Mouse (Mus musculus): Measurements from ENCODE around the gene Hsdl2. TPM values are rescaled to one million over a fixed set of nuclear protein-coding genes. Genes with fewer than 3 reads are reported as not detected.
"Not testable (repeated sequence)": the region's sequence is repeated elsewhere in the genome, so short reads cannot be mapped to it uniquely, and the experiment has no call there.

The Hsdl2 gene
- total and polyA plus RNA-seq, 3 experiments = 1.9 to 25.0 (median 18.5) TPM

GRCm38 (mm10) chr4:59558096-59558720 is 23.2 kb upstream of the Hsdl2 start:
- TF ChIP-seq POLR2AphosphoS5 (IDR thresholded peaks at IDR 0.05; ENCODE audit: insufficient replicate concordance, low read depth, low read length) (no peak), GATA1 (IDR thresholded peaks at IDR 0.05; ENCODE audit: borderline replicate concordance, low read length) (no peak), GATA2 (IDR thresholded peaks at IDR 0.05; ENCODE audit: borderline replicate concordance, low read depth, low read length) (no peak), CTCF (IDR thresholded peaks at IDR 0.05; ENCODE audit: low read depth, low read length) (no peak), TAL1 (conservative IDR thresholded peaks at IDR 0.05; ENCODE audit: low read depth, low read length) (no peak)
- H3K4me1 ChIP-seq (ENCODE audit: insufficient read depth, low read depth, low read length) = peaks cover 14% of the 10 kb centered on the region
- no peak overlapping the region for H3K4me3 ChIP-seq (ENCODE audit: low read depth, low read length)
- H3K9me3 ChIP-seq (replicated peaks) = no peaks in the 10 kb centered on the region
- DNase-seq (ENCODE audit: low spot score) = no peak
- no peak for ATAC-seq (ENCODE audit: extremely low read depth, insufficient number of reproducible peaks, low FRiP score, poor library complexity, severe bottlenecking)
- no peaks in the 10 kb centered on the region; the same call in 1 of the 2 replicates for H3K27me3 ChIP-seq (ENCODE audit: insufficient read depth, low read length)
- no peaks in the 10 kb centered on the region for H3K36me3 ChIP-seq (replicated peaks)

DNA sequence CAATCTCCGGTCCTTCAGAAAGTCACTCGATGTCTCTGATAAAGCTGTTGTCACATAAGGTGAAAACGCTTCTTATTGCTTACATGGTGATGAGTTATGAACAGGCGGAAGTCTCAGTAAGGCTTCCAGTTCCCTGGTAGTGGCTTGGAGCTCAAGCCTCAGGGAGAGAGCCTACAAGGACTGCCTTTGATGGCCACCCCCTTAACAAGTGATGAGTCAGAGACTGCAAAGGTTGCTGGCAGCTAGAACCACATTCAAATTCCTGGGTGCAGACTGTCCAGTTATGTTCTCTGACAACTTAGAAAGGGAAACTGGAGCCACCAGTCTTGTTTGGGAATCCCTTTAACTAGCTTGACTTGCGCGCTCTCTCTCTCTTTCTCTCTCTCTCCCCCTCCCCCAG is 21.2 kb upstream of the Hsdl2 start:
- Histone ChIP-seq H3K4me3 (ENCODE audit: low read depth, low read length) (no peak overlapping the region), H3K27me3 (ENCODE audit: insufficient read depth, low read length) (no peaks in the 10 kb centered on the region; the same call in 1 of the 2 replicates), H3K36me3 (replicated peaks) (no peaks in the 10 kb centered on the region), H3K4me1 (ENCODE audit: insufficient read depth, low read depth, low read length) (peaks cover 18% of the 10 kb centered on the region), H3K9me3 (replicated peaks) (no peaks in the 10 kb centered on the region)
- no peak for TF ChIP-seq POLR2AphosphoS5 (IDR thresholded peaks at IDR 0.05; ENCODE audit: insufficient replicate concordance, low read depth, low read length)
- no peak for TF ChIP-seq GATA2 (IDR thresholded peaks at IDR 0.05; ENCODE audit: borderline replicate concordance, low read depth, low read length)
- TF ChIP-seq TAL1 (conservative IDR thresholded peaks at IDR 0.05; ENCODE audit: low read depth, low read length) = no peak
- no peak for TF ChIP-seq GATA1 (IDR thresholded peaks at IDR 0.05; ENCODE audit: borderline replicate concordance, low read length)
- no peak for TF ChIP-seq CTCF (IDR thresholded peaks at IDR 0.05; ENCODE audit: low read depth, low read length)
- ATAC-seq (ENCODE audit: extremely low read depth, insufficient number of reproducible peaks, low FRiP score, poor library complexity, severe bottlenecking) (no peak), DNase-seq (ENCODE audit: low spot score) (no peak)

DNA sequence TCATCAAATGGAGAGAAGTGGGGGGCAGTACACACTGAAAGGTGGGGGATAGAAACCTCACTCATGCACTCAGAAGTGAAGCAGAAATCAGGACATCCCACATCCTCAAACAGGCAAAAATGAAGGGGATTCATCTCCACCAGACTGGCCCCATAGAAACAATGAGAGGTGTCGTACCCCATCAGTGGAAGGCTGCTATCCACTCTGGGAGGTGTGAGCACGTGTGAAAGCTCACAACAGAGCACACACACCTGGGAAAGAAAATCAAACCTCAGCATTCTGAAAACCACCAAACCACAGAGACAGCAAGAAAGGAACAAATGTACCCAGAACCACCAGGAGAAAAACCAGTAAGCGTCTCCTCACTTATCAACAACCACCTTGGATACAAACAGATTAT is 17.2 kb upstream of the Hsdl2 start:
- TF ChIP-seq GATA2 (IDR thresholded peaks at IDR 0.05; ENCODE audit: borderline replicate concordance, low read depth, low read length) = no peak
- TF ChIP-seq GATA1 (IDR thresholded peaks at IDR 0.05; ENCODE audit: borderline replicate concordance, low read length) = no peak
- TF ChIP-seq POLR2AphosphoS5 (IDR thresholded peaks at IDR 0.05; ENCODE audit: insufficient replicate concordance, low read depth, low read length) = no peak
- TF ChIP-seq TAL1 (conservative IDR thresholded peaks at IDR 0.05; ENCODE audit: low read depth, low read length) = no peak
- no peak for TF ChIP-seq CTCF (IDR thresholded peaks at IDR 0.05; ENCODE audit: low read depth, low read length)
- Histone ChIP-seq H3K9me3 (replicated peaks) (peaks cover 5% of the 10 kb centered on the region), H3K27me3 (ENCODE audit: insufficient read depth, low read length) (no peaks in the 10 kb centered on the region), H3K4me3 (ENCODE audit: low read depth, low read length) (no peak overlapping the region), H3K4me1 (ENCODE audit: insufficient read depth, low read depth, low read length) (peaks cover 33% of the 10 kb centered on the region), H3K36me3 (replicated peaks) (no peaks in the 10 kb centered on the region)
- ATAC-seq (ENCODE audit: extremely low read depth, insufficient number of reproducible peaks, low FRiP score, poor library complexity, severe bottlenecking) (no peak), DNase-seq (ENCODE audit: low spot score) (no peak)

- ATAC-seq (ENCODE audit: extremely low read depth, insufficient number of reproducible peaks, low FRiP score, poor library complexity, severe bottlenecking) (peak; percentile 37), DNase-seq (ENCODE audit: low spot score) (no peak)
- Histone ChIP-seq H3K36me3 (replicated peaks) (no peaks in the 10 kb centered on the region), H3K9me3 (replicated peaks) (peaks cover 5% of the 10 kb centered on the region), H3K4me3 (ENCODE audit: low read depth, low read length) (no peak overlapping the region), H3K27me3 (ENCODE audit: insufficient read depth, low read length) (no peaks in the 10 kb centered on the region), H3K4me1 (ENCODE audit: insufficient read depth, low read depth, low read length) (peaks cover 43% of the 10 kb centered on the region)
- TF ChIP-seq CTCF (IDR thresholded peaks at IDR 0.05; ENCODE audit: low read depth, low read length) (no peak), GATA1 (IDR thresholded peaks at IDR 0.05; ENCODE audit: borderline replicate concordance, low read length) (no peak), TAL1 (conservative IDR thresholded peaks at IDR 0.05; ENCODE audit: low read depth, low read length) (no peak), GATA2 (IDR thresholded peaks at IDR 0.05; ENCODE audit: borderline replicate concordance, low read depth, low read length) (no peak), POLR2AphosphoS5 (IDR thresholded peaks at IDR 0.05; ENCODE audit: insufficient replicate concordance, low read depth, low read length) (no peak)
Measured at GRCm38 (mm10) chr4:59565571-59566188, 15.7 kb upstream of the Hsdl2 start.

GRCm38 (mm10) chr4:59567576-59568260 is 13.6 kb upstream of the Hsdl2 start:
- ATAC-seq (ENCODE audit: extremely low read depth, insufficient number of reproducible peaks, low FRiP score, poor library complexity, severe bottlenecking) (no peak), DNase-seq (ENCODE audit: low spot score) (no peak)
- TF ChIP-seq CTCF (IDR thresholded peaks at IDR 0.05; ENCODE audit: low read depth, low read length) = no peak
- no peak for TF ChIP-seq TAL1 (conservative IDR thresholded peaks at IDR 0.05; ENCODE audit: low read depth, low read length)
- TF ChIP-seq GATA2 (IDR thresholded peaks at IDR 0.05; ENCODE audit: borderline replicate concordance, low read depth, low read length) = no peak
- no peak for TF ChIP-seq POLR2AphosphoS5 (IDR thresholded peaks at IDR 0.05; ENCODE audit: insufficient replicate concordance, low read depth, low read length)
- TF ChIP-seq GATA1 (IDR thresholded peaks at IDR 0.05; ENCODE audit: borderline replicate concordance, low read length) = no peak

GRCm38 (mm10) chr4:59569538-59569937 is 11.8 kb upstream of the Hsdl2 start:
- TF ChIP-seq POLR2AphosphoS5 (IDR thresholded peaks at IDR 0.05; ENCODE audit: insufficient replicate concordance, low read depth, low read length) (no peak), TAL1 (conservative IDR thresholded peaks at IDR 0.05; ENCODE audit: low read depth, low read length) (no peak), GATA1 (IDR thresholded peaks at IDR 0.05; ENCODE audit: borderline replicate concordance, low read length) (no peak), GATA2 (IDR thresholded peaks at IDR 0.05; ENCODE audit: borderline replicate concordance, low read depth, low read length) (no peak), CTCF (IDR thresholded peaks at IDR 0.05; ENCODE audit: low read depth, low read length) (no peak)

More at GRCm38 (mm10) chr4:59567576-59568260, 13.6 kb upstream of the Hsdl2 start:
- Histone ChIP-seq H3K27me3 (ENCODE audit: insufficient read depth, low read length) (no peaks in the 10 kb centered on the region), H3K36me3 (replicated peaks) (no peaks in the 10 kb centered on the region), H3K9me3 (replicated peaks) (peaks cover 5% of the 10 kb centered on the region), H3K4me3 (ENCODE audit: low read depth, low read length) (no peak overlapping the region), H3K4me1 (ENCODE audit: insufficient read depth, low read depth, low read length) (peaks cover 49% of the 10 kb centered on the region)

DNA sequence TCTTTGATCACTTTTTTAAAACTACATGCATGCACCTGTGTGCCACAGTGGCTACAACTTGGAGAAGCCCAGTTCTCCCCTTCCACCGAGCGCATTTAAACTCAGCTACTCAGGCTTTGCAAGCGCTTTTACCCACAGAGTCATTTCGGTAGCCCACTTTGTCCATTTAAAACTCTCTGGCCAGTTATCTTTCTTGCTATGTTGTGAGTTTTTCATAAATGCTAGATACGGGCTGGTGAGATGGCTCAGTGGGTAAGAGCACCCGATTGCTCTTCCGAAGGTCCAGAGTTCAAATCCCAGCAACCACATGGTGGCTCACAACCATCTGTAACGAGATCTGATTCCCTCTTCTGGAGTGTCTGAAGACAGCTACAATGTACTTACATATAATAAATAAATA is 10.8 kb upstream of the Hsdl2 start:
- not testable (repeated sequence) for H3K4me3 ChIP-seq (ENCODE audit: low read depth, low read length); H3K36me3 ChIP-seq (replicated peaks); H3K9me3 ChIP-seq (replicated peaks); H3K27me3 ChIP-seq (ENCODE audit: insufficient read depth, low read length); ATAC-seq (ENCODE audit: extremely low read depth, insufficient number of reproducible peaks, low FRiP score, poor library complexity, severe bottlenecking); DNase-seq (ENCODE audit: low spot score)
- peaks cover 56% of the 10 kb centered on the region for H3K4me1 ChIP-seq (ENCODE audit: insufficient read depth, low read depth, low read length)

More at GRCm38 (mm10) chr4:59569538-59569937, 11.8 kb upstream of the Hsdl2 start:
- Histone ChIP-seq H3K27me3 (ENCODE audit: insufficient read depth, low read length) (no peaks in the 10 kb centered on the region), H3K4me1 (ENCODE audit: insufficient read depth, low read depth, low read length) (peaks cover 51% of the 10 kb centered on the region), H3K4me3 (ENCODE audit: low read depth, low read length) (no peak overlapping the region), H3K36me3 (replicated peaks) (no peaks in the 10 kb centered on the region), H3K9me3 (replicated peaks) (peaks cover 5% of the 10 kb centered on the region)
- ATAC-seq (ENCODE audit: extremely low read depth, insufficient number of reproducible peaks, low FRiP score, poor library complexity, severe bottlenecking) (no peak), DNase-seq (ENCODE audit: low spot score) (no peak)
